Mouse (Mus musculus): ENCODE measurements around the gene E2f7.
"Not testable (repeated sequence)": the region's sequence is repeated elsewhere in the genome, so short reads cannot be mapped to it uniquely, and the experiment has no call there.

E2f7 gene

GRCm38 (mm10) chr10:110744686-110745639 lies at the start of gene E2f7:
TSS of gene E2f7 (plus strand) at chr10:110745439.
- DNase-seq (ENCODE audit: low read depth in 1 of 2, low spot score in 2 of 2), result peak; percentile 43 to 52

- no peak for DNase-seq (ENCODE audit: low read depth in 1 of 2, low spot score in 2 of 2)
Observed at GRCm38 (mm10) chr10:110701276-110701675, 44.0 kb upstream of the E2f7 start.

- no peak for DNase-seq (ENCODE audit: low read depth in 1 of 2, low spot score in 2 of 2)
Observed at GRCm38 (mm10) chr10:110705672-110706071, 39.6 kb upstream of the E2f7 start.

GRCm38 (mm10) chr10:110707390-110708113 lies 37.7 kb upstream of the E2f7 start:
- no peak for DNase-seq (ENCODE audit: low read depth in 1 of 2, low spot score in 2 of 2)

- DNase-seq (ENCODE audit: low read depth in 1 of 2, low spot score in 2 of 2), result no peak
Observed at GRCm38 (mm10) chr10:110716887-110717286, 28.4 kb upstream of the E2f7 start.

GRCm38 (mm10) chr10:110726431-110726830 lies 18.8 kb upstream of the E2f7 start:
- no peak for DNase-seq (ENCODE audit: low read depth in 1 of 2, low spot score in 2 of 2)

- DNase-seq (ENCODE audit: low read depth in 1 of 2, low spot score in 2 of 2), result no peak
Observed at GRCm38 (mm10) chr10:110727816-110728215, 17.4 kb upstream of the E2f7 start.

- DNase-seq (ENCODE audit: low read depth in 1 of 2, low spot score in 2 of 2), result peak in 1 of 2 experiments; percentile 15
Observed at GRCm38 (mm10) chr10:110733343-110733742, 11.9 kb upstream of the E2f7 start.

GRCm38 (mm10) chr10:110743701-110744100 lies 1.5 kb upstream of the E2f7 start:
- no peak for DNase-seq (ENCODE audit: low read depth in 1 of 2, low spot score in 2 of 2)

GRCm38 (mm10) chr10:110744120-110744519 lies 1.1 kb upstream of the E2f7 start:
- no peak for DNase-seq (ENCODE audit: low read depth in 1 of 2, low spot score in 2 of 2)

- no peak for DNase-seq (ENCODE audit: low read depth in 1 of 2, low spot score in 2 of 2)
Observed at GRCm38 (mm10) chr10:110745640-110746032, 397 bp downstream of the E2f7 start.

- no peak for DNase-seq (ENCODE audit: low read depth in 1 of 2, low spot score in 2 of 2)
Observed at GRCm38 (mm10) chr10:110749081-110749480, 3.8 kb downstream of the E2f7 start.

- DNase-seq (ENCODE audit: low read depth in 1 of 2, low spot score in 2 of 2), result no peak
Observed at GRCm38 (mm10) chr10:110749510-110750305, 4.5 kb downstream of the E2f7 start.

GRCm38 (mm10) chr10:110752849-110753248 lies 7.6 kb downstream of the E2f7 start:
- DNase-seq (ENCODE audit: low read depth in 1 of 2, low spot score in 2 of 2), result no peak

GRCm38 (mm10) chr10:110755556-110755955 lies 10.3 kb downstream of the E2f7 start:
- no peak for DNase-seq (ENCODE audit: low read depth in 1 of 2, low spot score in 2 of 2)

GRCm38 (mm10) chr10:110756271-110756793 lies 11.1 kb downstream of the E2f7 start:
- DNase-seq (ENCODE audit: low read depth in 1 of 2, low spot score in 2 of 2), result no peak

- DNase-seq (ENCODE audit: low read depth in 1 of 2, low spot score in 2 of 2), result not testable (repeated sequence)
Observed at GRCm38 (mm10) chr10:110760552-110760951, 15.3 kb downstream of the E2f7 start.

GRCm38 (mm10) chr10:110762134-110762884 lies 17.1 kb downstream of the E2f7 start:
- no peak for DNase-seq (ENCODE audit: low read depth in 1 of 2, low spot score in 2 of 2)

- DNase-seq (ENCODE audit: low read depth in 1 of 2, low spot score in 2 of 2), result no peak
Observed at GRCm38 (mm10) chr10:110763416-110763815, 18.2 kb downstream of the E2f7 start.

GRCm38 (mm10) chr10:110769538-110769937 lies 24.3 kb downstream of the E2f7 start:
- no peak for DNase-seq (ENCODE audit: low read depth in 1 of 2, low spot score in 2 of 2)
